Mouse (Mus musculus) left cerebral cortex, postnatal 25 days (tissue): ENCODE measurements at regions not wholly inside any gene's neighbourhood (a gene's known extent, or its start where the extent isn't known, plus 50 kb on each side); places are given as distances from the start of the nearest gene placed in this dataset.

Experiments used
- DNase-seq, 2 experiments: peaks; one replicate each; pipeline ENCODE4 v3.0.0; 2022; ENCODE audit warnings: low spot score in 2 of 2, mixed read lengths in 1 of 2
- intact Hi-C: fragments of 180-260 bp; cut with DNase I; formaldehyde crosslinking; loops from one replicate; pipeline ENCODE4 v1.15.1; 2025

- peak in 1 of 2 experiments; percentile 28 for DNase-seq
- intact Hi-C loops: no loop called here
Measured at GRCm38 (mm10) chr5:91456924-91457323, 54.1 kb upstream of the Btc start.

- peak; percentile 52 to 76 for DNase-seq
- intact Hi-C loops: loop anchor here (1.0 to 5.0 kb wide), 2 partner anchors 396 to 487 kb away; no protein-coding TSS in a partner anchor
Measured at GRCm38 (mm10) chr5:91464876-91465508, 52.4 kb upstream of the Parm1 start.
